Mouse (Mus musculus) embryonic fibroblast, embryonic 13.5 days (primary cell): ENCODE results near the gene Gan.

Experiments used
- CTCF ChIP-seq: IDR thresholded peaks from 2 replicates; pipeline ENCODE4 v1.5.1; 2011; ENCODE audit warnings: mild to moderate bottlenecking, control low read depth, low read length, moderate library complexity, borderline replicate concordance; ENCODE audit not compliant: insufficient read depth
- POLR2A ChIP-seq: IDR thresholded peaks from 2 replicates; pipeline ENCODE4 v1.6.1; 2011; ENCODE audit warnings: low read depth, mild to moderate bottlenecking, control low read depth, low read length, moderate library complexity

GRCm38 (mm10) chr8:117259431-117260001, 101.6 kb downstream of the Gan start:
- no peak for TF ChIP-seq POLR2A
- TF ChIP-seq CTCF = no peak
